Comparison of ENCODE assay signal across 26 mouse cellular contexts in the genomic region with DNA sequence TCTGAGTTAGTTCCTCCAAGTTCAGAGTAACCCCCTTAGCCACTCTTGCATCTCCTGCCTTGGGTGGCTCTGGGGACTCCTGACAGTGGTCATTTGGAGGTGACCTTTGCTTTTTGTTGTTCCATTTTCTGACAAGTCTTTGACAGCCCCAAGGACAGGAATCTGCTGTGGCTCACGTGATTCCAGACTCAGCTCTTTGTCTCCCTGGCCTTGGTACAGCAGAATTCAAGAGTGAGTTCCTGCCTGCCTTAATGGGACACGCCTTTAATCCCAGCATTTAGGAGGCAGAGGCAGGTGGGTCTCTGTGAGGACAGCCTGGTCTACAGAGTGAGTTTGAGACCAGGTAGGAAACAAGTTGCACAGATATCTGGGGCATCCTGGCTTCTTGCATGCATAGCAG. TPM values are rescaled to one million over a fixed set of nuclear protein-coding genes. Genes with fewer than 3 reads are reported as not detected.
DNase-seq lines count a peak whose midpoint lies in the region; ATAC-seq and TF ChIP-seq lines count a peak whose summit lies in the region.
"Had no signal": no experiment of that assay in that cellular context is flagged by ENCODE, and none has a peak within 500 bp of the region (broad histone marks: within the 10 kb centered on the region; RNA-seq: fewer than 3 reads in every experiment).

No protein-coding gene starts in this region.

- no peaks in the 10 kb centered on the region for H3K27me3 ChIP-seq in kidney, adult 2 months (replicated peaks; ENCODE audit: control insufficient read depth, insufficient read depth, low read length)
- H3K27me3 ChIP-seq in hindbrain, postnatal 0 days (ENCODE audit: insufficient read depth, low read length): no peaks in the 10 kb centered on the region
- no peaks in the 10 kb centered on the region for H3K27me3 ChIP-seq in forebrain, embryonic 15.5 days
- H3K27me3 ChIP-seq: CH12.LX had no signal

- no peak overlapping the region for H3K27ac ChIP-seq in kidney, adult 2 months (ENCODE audit: insufficient read depth, low read depth, low read length)
- no peak overlapping the region for H3K27ac ChIP-seq in hindbrain, postnatal 0 days
- no peak overlapping the region for H3K27ac ChIP-seq in forebrain, embryonic 15.5 days (replicated peaks)

- H3K4me3 ChIP-seq in kidney, adult 2 months (ENCODE audit: insufficient read depth, low read depth, low read length): no peak overlapping the region
- H3K4me3 ChIP-seq in hindbrain, postnatal 0 days (ENCODE audit: low read length): no peak overlapping the region
- H3K4me3 ChIP-seq in forebrain, embryonic 15.5 days: no peak overlapping the region

- no peak for TF ChIP-seq CTCF in kidney, adult 2 months (conservative IDR thresholded peaks at IDR 0.05; ENCODE audit: insufficient read depth, insufficient read length, low read depth, low read length)
- TF ChIP-seq CTCF in hindbrain, postnatal 0 days (IDR thresholded peaks at IDR 0.05; ENCODE audit: low read depth): no peak

- peaks cover 9% of the 10 kb centered on the region; the same call in 1 of the 2 replicates for H3K4me1 ChIP-seq in kidney, adult 2 months (ENCODE audit: control insufficient read depth, insufficient read depth, low read length)
- peaks cover 8% of the 10 kb centered on the region; the same call in 1 of the 2 replicates for H3K4me1 ChIP-seq in hindbrain, postnatal 0 days (ENCODE audit: insufficient read depth, low read length)
- peaks cover 13% of the 10 kb centered on the region for H3K4me1 ChIP-seq in forebrain, embryonic 15.5 days

- DNase-seq in kidney, adult 2 months: peak; percentile 18
- no peak for DNase-seq in kidney, postnatal 25 days
- DNase-seq in ES-CJ7 (ENCODE audit: low read depth, low spot score): peak; percentile 27
- peak; percentile 72 for DNase-seq in R1 (ENCODE audit: low read depth, low spot score)
- DNase-seq in ZHBTc4 (ENCODE audit: low read depth, low spot score): peak; percentile 67
- DNase-seq in hindbrain, postnatal 0 days (ENCODE audit: low spot score): no peak
- no peak for DNase-seq in thymus, postnatal 25 days
- DNase-seq: adrenal gland, adult 2 months; adrenal gland, adult 8-10 months; adrenal gland, postnatal 10 days; adrenal gland, postnatal 14 days; adrenal gland, postnatal 25 days; adrenal gland, postnatal 36 days; B cell, adult 2 months; cerebellum, adult 11 months; cerebellum, adult 11-12 months; cerebellum, adult 18-20 months; cerebellum, adult 2 months; cerebellum, adult 8-10 months had no signal

- TF ChIP-seq POLR2A in kidney, adult 2 months (IDR thresholded peaks at IDR 0.05; ENCODE audit: low read depth, low read length): no peak

- no peak overlapping the region for H3K9ac ChIP-seq in hindbrain, postnatal 0 days (replicated peaks; ENCODE audit: low read length)
- no peak overlapping the region for H3K9ac ChIP-seq in forebrain, embryonic 15.5 days (replicated peaks)

- no peak overlapping the region for H3K4me2 ChIP-seq in hindbrain, postnatal 0 days (ENCODE audit: low read depth, low read length)
- no peak overlapping the region for H3K4me2 ChIP-seq in forebrain, embryonic 15.5 days (replicated peaks)

- 64% methylated on average over 2 of the region's 2 CpGs for WGBS in kidney, adult 2 months
- WGBS in hindbrain, postnatal 0 days: 79% methylated on average over 2 of the region's 2 CpGs
- WGBS in forebrain, embryonic 15.5 days: 72% methylated on average over 2 of the region's 2 CpGs

- no peaks in the 10 kb centered on the region for H3K9me3 ChIP-seq in hindbrain, postnatal 0 days (ENCODE audit: low read length)
- no peaks in the 10 kb centered on the region for H3K9me3 ChIP-seq in forebrain, embryonic 15.5 days
- H3K9me3 ChIP-seq: G1E had no signal

- no peak for ATAC-seq in hindbrain, postnatal 0 days
- ATAC-seq in forebrain, embryonic 15.5 days (replicated peaks): no peak
- ATAC-seq: activated CD4-positive, CD25-positive, alpha-beta regulatory T cell, adult 4 months; CD4-positive, CD25-positive, alpha-beta regulatory T cell, adult 4 months; Patski had no signal

- no peaks in the 10 kb centered on the region for H3K36me3 ChIP-seq in kidney, adult 2 months (ENCODE audit: control insufficient read depth, insufficient read depth, low read length)
- no peaks in the 10 kb centered on the region for H3K36me3 ChIP-seq in hindbrain, postnatal 0 days (ENCODE audit: insufficient read depth, low read length)
- no peaks in the 10 kb centered on the region for H3K36me3 ChIP-seq in forebrain, embryonic 15.5 days
- H3K36me3 ChIP-seq: G1E had no signal

RNA-seq across cellular contexts. Expression of gene Slc1a1, which starts 3.9 kb away (rescaled TPM):
- polyA plus RNA-seq in kidney, adult 2 months (2012; rRNA removed): 86.5 and 97.8 TPM in 2 replicates
- 67.3 and 75.1 TPM in 2 replicates for total RNA-seq in hindbrain, postnatal 0 days (2014; rRNA removed)
- polyA plus RNA-seq in hindbrain, postnatal 0 days (2015; fragmentation: Nextera tagmentation; extraction: Ambion mirVana): 45.7 and 49.0 TPM in 2 replicates
- 34.1 TPM in 2 replicates for polyA plus RNA-seq in forebrain, embryonic 15.5 days (2015; fragmentation: Nextera tagmentation; extraction: Ambion mirVana)
- total RNA-seq: MEL had no signal
- polyA plus RNA-seq: activated CD4-positive, CD25-positive, alpha-beta regulatory T cell, adult 4 months; G1E had no signal

Comparison
In these comparisons a context has a peak if more than half of its experiments do, and no peak if none do; other contexts are left out.
1. DNase-seq: peak in kidney, adult 2 months (single experiment), ES-CJ7 (single experiment), R1 (single experiment) and ZHBTc4 (single experiment); none in kidney, postnatal 25 days (0 of 2), hindbrain, postnatal 0 days (single experiment) and thymus, postnatal 25 days (single experiment).